In genomic region chr8:102845362-102845761, GRCm38 (mm10) we compare ENCODE assay signal across 17 mouse cellular contexts. TPM values are rescaled to one million over a fixed set of nuclear protein-coding genes. Genes with fewer than 3 reads are reported as not detected.
DNase-seq lines count a peak whose midpoint lies in the region; ATAC-seq and TF ChIP-seq lines count a peak whose summit lies in the region.
"Had no signal": no experiment of that assay in that cellular context is flagged by ENCODE, and none has a peak within 500 bp of the region (broad histone marks: within the 10 kb centered on the region; RNA-seq: fewer than 3 reads in every experiment).

No protein-coding gene starts in this region.

- no peak overlapping the region for H3K27ac ChIP-seq in intestine, embryonic 15.5 days
- H3K27ac ChIP-seq in intestine, postnatal 0 days (ENCODE audit: low read depth, low read length) = no peak overlapping the region
- no peak overlapping the region for H3K27ac ChIP-seq in kidney, embryonic 14.5 days (ENCODE audit: low read depth, low read length)
- no peak overlapping the region for H3K27ac ChIP-seq in stomach, embryonic 16.5 days (ENCODE audit: low read length)
- H3K27ac ChIP-seq: embryonic facial prominence, embryonic 15.5 days; layer of hippocampus, adult 2 months; liver, embryonic 14.5 days had no signal

- H3K27me3 ChIP-seq in intestine, embryonic 15.5 days (replicated peaks) = no peaks in the 10 kb centered on the region
- H3K27me3 ChIP-seq in intestine, postnatal 0 days (replicated peaks; ENCODE audit: control insufficient read depth, insufficient read depth, low read length) = no peaks in the 10 kb centered on the region
- no peaks in the 10 kb centered on the region for H3K27me3 ChIP-seq in kidney, embryonic 14.5 days (ENCODE audit: control insufficient read depth, insufficient read depth, low read length)
- no peaks in the 10 kb centered on the region for H3K27me3 ChIP-seq in stomach, embryonic 16.5 days (ENCODE audit: control insufficient read depth, insufficient read depth, low read length)
- H3K27me3 ChIP-seq: embryonic facial prominence, embryonic 15.5 days had no signal

- H3K36me3 ChIP-seq in intestine, embryonic 15.5 days = no peaks in the 10 kb centered on the region
- no peaks in the 10 kb centered on the region for H3K36me3 ChIP-seq in intestine, postnatal 0 days (ENCODE audit: control insufficient read depth, insufficient read depth)
- H3K36me3 ChIP-seq in kidney, embryonic 14.5 days (ENCODE audit: control insufficient read depth, insufficient read depth, low read length) = no peaks in the 10 kb centered on the region
- no peaks in the 10 kb centered on the region for H3K36me3 ChIP-seq in stomach, embryonic 16.5 days (ENCODE audit: control insufficient read depth, insufficient read depth, low read length)
- H3K36me3 ChIP-seq: embryonic facial prominence, embryonic 15.5 days had no signal

- no peaks in the 10 kb centered on the region for H3K9me3 ChIP-seq in intestine, embryonic 15.5 days
- no peaks in the 10 kb centered on the region for H3K9me3 ChIP-seq in intestine, postnatal 0 days (ENCODE audit: control insufficient read depth)
- no peaks in the 10 kb centered on the region for H3K9me3 ChIP-seq in kidney, embryonic 14.5 days (ENCODE audit: control insufficient read depth, low read length)
- H3K9me3 ChIP-seq in stomach, embryonic 16.5 days (replicated peaks; ENCODE audit: control insufficient read depth, low read length) = no peaks in the 10 kb centered on the region
- H3K9me3 ChIP-seq: embryonic facial prominence, embryonic 15.5 days had no signal

- DNase-seq in kidney, postnatal 4 days = peak; percentile 14 to 27
- no peak for DNase-seq in urinary bladder, postnatal 14 days (ENCODE audit: low spot score)
- no peak for DNase-seq in thymus, postnatal 25 days
- DNase-seq: adrenal gland, postnatal 14 days; cerebellum, postnatal 25 days; gastrocnemius, postnatal 36 days; right cerebral cortex, postnatal 25 days had no signal

- ATAC-seq in intestine, embryonic 15.5 days = peak; percentile 43; the same call in 1 of the 2 replicates
- no peak for ATAC-seq in intestine, postnatal 0 days
- ATAC-seq in kidney, embryonic 14.5 days (ENCODE audit: low FRiP score, low TSS enrichment) = peak; percentile 64; the same call in 1 of the 2 replicates
- 0 out of 2 replicates have a peak, but pooled peaks have one; percentile 60 for ATAC-seq in stomach, embryonic 16.5 days (ENCODE audit: insufficient read depth, low FRiP score)
- ATAC-seq: CD4-positive, CD25-positive, alpha-beta regulatory T cell, adult 4 months; forebrain, embryonic 16.5 days; inflammation-experienced regulatory T-cells, adult 6 months had no signal

- no peak overlapping the region for H3K9ac ChIP-seq in intestine, embryonic 15.5 days
- no peak overlapping the region for H3K9ac ChIP-seq in intestine, postnatal 0 days (ENCODE audit: low read depth, low read length)
- H3K9ac ChIP-seq in kidney, embryonic 14.5 days (ENCODE audit: low read depth, low read length) = no peak overlapping the region
- no peak overlapping the region for H3K9ac ChIP-seq in stomach, embryonic 16.5 days (ENCODE audit: low read length)
- H3K9ac ChIP-seq: embryonic facial prominence, embryonic 15.5 days; liver, embryonic 14.5 days had no signal

- no peak for TF ChIP-seq CTCF in intestine, postnatal 0 days (IDR thresholded peaks at IDR 0.05; ENCODE audit: low read depth)

- no peak overlapping the region for H3K4me2 ChIP-seq in intestine, embryonic 15.5 days (replicated peaks)
- H3K4me2 ChIP-seq in intestine, postnatal 0 days (replicated peaks; ENCODE audit: low read depth) = no peak overlapping the region
- H3K4me2 ChIP-seq in kidney, embryonic 14.5 days (replicated peaks; ENCODE audit: low read depth, low read length) = no peak overlapping the region
- no peak overlapping the region for H3K4me2 ChIP-seq in stomach, embryonic 16.5 days (ENCODE audit: low read depth, low read length)
- H3K4me2 ChIP-seq: embryonic facial prominence, embryonic 15.5 days had no signal

- no peak overlapping the region for H3K4me3 ChIP-seq in intestine, embryonic 15.5 days (replicated peaks)
- H3K4me3 ChIP-seq in intestine, postnatal 0 days (ENCODE audit: low read depth, low read length) = no peak overlapping the region
- no peak overlapping the region for H3K4me3 ChIP-seq in kidney, embryonic 14.5 days (ENCODE audit: low read length)
- H3K4me3 ChIP-seq in stomach, embryonic 16.5 days (replicated peaks; ENCODE audit: low read length) = no peak overlapping the region
- H3K4me3 ChIP-seq: embryonic facial prominence, embryonic 15.5 days; layer of hippocampus, adult 2 months had no signal

- H3K4me1 ChIP-seq in intestine, embryonic 15.5 days (replicated peaks) = no peaks in the 10 kb centered on the region
- no peaks in the 10 kb centered on the region for H3K4me1 ChIP-seq in intestine, postnatal 0 days (replicated peaks; ENCODE audit: control insufficient read depth, insufficient read depth, low read length)
- H3K4me1 ChIP-seq in kidney, embryonic 14.5 days (ENCODE audit: control insufficient read depth, insufficient read depth, low read length) = no peaks in the 10 kb centered on the region
- H3K4me1 ChIP-seq in stomach, embryonic 16.5 days (ENCODE audit: control insufficient read depth, insufficient read depth, low read length) = no peaks in the 10 kb centered on the region
- H3K4me1 ChIP-seq: embryonic facial prominence, embryonic 15.5 days had no signal

RNA-seq across cellular contexts. Expression of gene Cdh11, which starts 59.9 kb away (rescaled TPM):
- 73.4 and 73.7 TPM in 2 replicates for polyA plus RNA-seq in intestine, embryonic 15.5 days (2015; fragmentation: Nextera tagmentation; extraction: Ambion mirVana)
- 20.8 and 20.9 TPM in 2 replicates for polyA plus RNA-seq in intestine, postnatal 0 days (2015; fragmentation: Nextera tagmentation; extraction: Ambion mirVana)
- polyA plus RNA-seq in kidney, embryonic 14.5 days (2014; fragmentation: Nextera tagmentation; extraction: Ambion mirVana) = 79.1 and 176 TPM in 2 replicates
- 75.1 and 82.4 TPM in 2 replicates for polyA plus RNA-seq in stomach, embryonic 16.5 days (2015; fragmentation: Nextera tagmentation; extraction: Ambion mirVana)

Comparison
In these comparisons a context has a peak if more than half of its experiments do, and no peak if none do; other contexts are left out.
1. DNase-seq: peak in kidney, postnatal 4 days (2 of 2); none in urinary bladder, postnatal 14 days (single experiment) and thymus, postnatal 25 days (single experiment).